Mouse (Mus musculus) left cerebral cortex, postnatal 4 days (tissue): ENCODE results near the gene Myl12a. TPM values are rescaled to one million over a fixed set of nuclear protein-coding genes. Genes with fewer than 3 reads are reported as not detected.
"Not testable (repeated sequence)": the region's sequence is repeated elsewhere in the genome, so short reads cannot be mapped to it uniquely, and the experiment has no call there.

ENCODE experiments used
- DNase-seq: peaks from one replicate; pipeline ENCODE4 v3.0.0-alpha.2; 2022
- intact Hi-C: fragments of 180-260 bp; cut with DNase I; formaldehyde crosslinking; loops from one replicate; pipeline ENCODE4 v1.15.1; 2025
- total RNA-seq, 2 experiments: library from RNA; stranded (reverse); gene quantifications; 2 replicates each; pipeline ENCODE4 v1.2.3; 2021

Myl12a gene
- total RNA-seq, 2 experiments from 2014 or later, result 43.7 to 53.6 TPM

DNA sequence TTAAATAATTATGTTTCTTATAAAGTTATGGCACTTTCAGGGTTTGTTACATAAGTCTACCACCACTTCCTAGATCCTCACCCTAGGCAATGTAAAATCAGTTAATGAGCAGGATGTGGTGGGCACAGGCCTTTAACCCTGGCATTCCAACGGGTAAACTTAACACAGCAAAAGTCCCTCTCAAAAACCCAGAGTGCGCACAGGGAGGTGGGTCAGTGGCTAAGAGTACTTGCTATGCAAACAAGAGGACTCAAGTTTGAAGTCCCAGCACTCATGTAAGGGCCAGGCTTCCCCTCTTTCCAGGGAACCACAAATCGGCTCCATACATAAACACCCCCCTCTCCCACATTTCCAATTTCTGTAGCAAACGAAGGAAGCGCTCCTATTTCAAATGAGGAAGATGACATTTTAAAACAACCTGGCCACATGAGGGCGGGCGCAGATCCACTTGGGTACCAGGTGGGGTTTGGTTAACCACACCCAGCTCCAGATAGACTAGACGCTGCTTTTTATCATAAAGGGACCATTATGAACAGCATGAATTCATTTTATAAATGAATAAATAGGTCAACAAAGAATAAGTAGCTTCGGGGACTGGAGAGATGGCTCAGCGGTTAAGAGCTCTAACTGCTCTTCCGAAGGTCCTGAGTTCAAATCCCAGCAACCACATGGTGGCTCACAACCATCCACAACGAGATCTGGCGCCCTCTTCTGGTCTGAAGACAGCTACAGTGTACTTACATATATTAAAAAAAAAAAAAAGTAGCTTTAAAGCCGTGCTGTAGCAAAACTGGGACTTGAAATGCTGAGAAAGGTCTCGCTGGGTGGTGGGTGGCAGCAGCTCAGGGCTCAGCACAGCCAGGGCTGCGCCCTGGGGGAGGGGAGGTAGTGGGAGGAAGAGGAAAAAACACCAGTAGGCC, 10.7 kb downstream of the Myl12a start:
- DNase-seq, result no peak

GRCm38 (mm10) chr17:70990403-70991303, 12.0 kb downstream of the Myl12a start:
- DNase-seq, result peak; percentile 77
- intact Hi-C loops, result no loop called here

More for the DNA sequence above, 10.7 kb downstream of the Myl12a start:
- intact Hi-C loops, result no loop called here

- no peak for DNase-seq
- intact Hi-C loops, result no loop called here
Measured at GRCm38 (mm10) chr17:70989991-70990390, 12.7 kb downstream of the Myl12a start.

- no peak for DNase-seq
- intact Hi-C loops, result no loop called here
Measured at GRCm38 (mm10) chr17:70989430-70989829, 13.2 kb downstream of the Myl12a start.

DNA sequence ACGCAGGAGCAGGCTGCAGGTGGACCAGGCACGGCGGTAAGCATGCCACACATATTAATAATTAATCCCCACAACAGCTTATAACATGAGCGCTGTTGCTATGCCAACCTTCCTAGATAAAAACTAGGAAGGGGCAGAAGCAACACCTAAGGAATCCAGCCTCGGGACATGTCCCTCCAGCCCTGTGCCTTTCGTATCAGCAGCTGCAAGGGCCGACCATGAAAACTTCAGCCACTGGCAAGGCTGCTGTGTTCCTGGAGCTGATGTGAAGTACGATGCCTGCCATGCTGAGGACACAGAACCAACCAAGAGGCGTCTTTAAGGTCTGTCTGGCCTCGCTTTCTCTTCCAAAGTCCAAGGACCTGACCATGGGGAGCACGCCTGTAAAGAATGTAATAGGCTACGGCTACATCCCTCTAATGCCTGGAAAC, 14.3 kb downstream of the Myl12a start:
- no peak for DNase-seq

DNA sequence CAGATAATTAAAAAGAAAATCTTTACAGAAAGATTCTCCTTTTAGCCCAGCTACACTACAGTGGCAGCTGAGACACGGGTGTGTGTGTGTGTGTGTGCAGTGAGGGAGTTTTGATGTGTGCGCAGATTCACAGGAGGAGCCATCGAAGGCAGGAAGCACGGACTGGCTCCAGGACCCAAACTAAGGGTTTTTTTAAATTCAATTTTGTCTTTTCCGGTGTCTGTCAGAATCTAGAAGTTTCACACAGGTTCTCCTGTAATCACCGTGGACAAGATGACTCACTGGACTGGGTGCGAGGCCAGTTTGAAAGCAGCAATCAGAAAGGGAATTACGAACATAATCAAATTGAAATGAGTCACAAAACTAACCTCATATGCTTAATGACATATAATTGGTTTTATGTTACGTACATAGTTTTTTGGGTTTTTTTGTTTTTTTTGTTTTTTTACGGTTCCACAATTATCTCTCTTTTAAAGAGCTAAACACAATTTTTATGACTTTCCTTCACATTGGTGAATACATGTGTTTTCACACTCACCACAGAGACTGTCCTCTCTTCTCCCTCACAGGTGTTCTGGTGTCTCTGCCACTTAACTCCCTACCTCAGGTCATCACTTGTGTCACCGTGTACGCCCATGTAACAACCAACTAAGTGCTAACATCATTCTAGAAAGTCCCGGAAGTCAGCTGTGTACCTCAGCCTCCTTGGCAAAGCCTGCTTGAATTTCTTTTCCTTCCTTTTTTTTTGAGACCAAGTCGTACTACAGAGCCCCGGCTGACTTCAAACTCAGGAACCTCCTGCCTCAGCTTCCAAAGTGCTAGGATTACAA, 15.6 kb downstream of the Myl12a start:
- intact Hi-C loops, result no loop called here
- DNase-seq, result no peak

More for the DNA sequence above, 14.3 kb downstream of the Myl12a start:
- intact Hi-C loops, result no loop called here

- DNase-seq, result no peak
- intact Hi-C loops, result no loop called here
Measured at GRCm38 (mm10) chr17:70986355-70986740, 16.3 kb downstream of the Myl12a start.

GRCm38 (mm10) chr17:70985501-70986354, 16.9 kb downstream of the Myl12a start:
- intact Hi-C loops, result no loop called here
- DNase-seq, result no peak

DNA sequence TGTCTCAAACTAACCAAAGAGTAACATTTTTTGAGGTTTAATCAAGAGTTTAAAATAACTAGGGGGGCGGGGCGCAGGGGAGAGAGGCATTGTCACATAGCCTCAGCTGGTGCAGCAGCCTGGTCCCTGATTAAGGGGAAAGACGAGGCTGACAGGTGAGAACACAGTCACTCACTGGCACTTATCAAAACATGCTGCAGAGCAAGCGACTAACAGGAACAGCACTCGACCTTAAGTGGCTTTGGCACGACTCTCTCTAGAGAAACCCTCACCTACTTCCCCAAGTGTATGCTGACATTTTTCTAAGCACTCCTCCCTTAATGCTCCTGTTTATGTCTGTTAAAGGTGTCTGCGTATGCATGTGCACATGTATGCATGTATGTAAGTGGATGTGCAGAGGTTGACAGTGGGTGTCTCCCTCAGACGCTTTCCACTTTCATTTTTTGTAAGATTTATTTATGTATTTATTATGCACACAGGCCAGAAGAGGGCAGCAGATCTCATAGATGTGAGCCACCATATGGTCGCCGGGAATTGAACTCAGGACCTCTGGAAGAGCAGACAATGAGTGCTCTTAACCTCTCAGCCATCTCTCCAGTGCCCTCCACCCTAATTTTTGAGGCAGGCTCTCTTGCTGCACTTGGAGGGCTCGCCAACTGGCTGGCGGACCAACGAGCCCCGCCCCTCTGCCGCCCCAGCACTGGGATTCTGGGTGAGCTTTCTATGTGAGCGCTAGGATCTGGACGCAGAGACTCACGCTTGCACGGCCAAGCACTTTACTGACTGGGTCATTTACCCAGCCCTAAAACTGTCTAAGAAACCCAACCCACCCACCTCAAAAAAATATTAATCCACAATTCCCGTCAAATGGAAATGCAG, 23.1 kb downstream of the Myl12a start:
- no peak for DNase-seq
- intact Hi-C loops, result no loop called here

DNA sequence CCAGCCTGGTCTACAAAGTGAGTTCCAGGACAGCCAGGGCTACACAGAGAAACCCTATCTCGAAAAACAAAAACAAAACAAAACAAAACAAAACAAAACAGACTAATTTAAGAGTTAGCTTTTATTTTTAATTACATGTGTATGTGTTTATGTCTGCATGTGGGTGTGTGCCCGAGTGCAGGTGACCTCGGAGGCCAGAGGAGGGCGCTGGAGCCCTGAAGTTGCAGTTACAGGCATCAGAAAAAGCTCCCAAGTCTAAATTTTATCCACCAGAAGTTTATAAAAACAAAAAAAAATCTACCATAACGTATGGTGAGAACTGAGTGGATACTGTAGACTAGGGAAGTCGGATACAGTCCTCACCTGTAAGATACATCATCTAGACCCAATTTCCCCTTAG, 24.9 kb downstream of the Myl12a start:
- intact Hi-C loops, result no loop called here
- DNase-seq, result no peak

DNA sequence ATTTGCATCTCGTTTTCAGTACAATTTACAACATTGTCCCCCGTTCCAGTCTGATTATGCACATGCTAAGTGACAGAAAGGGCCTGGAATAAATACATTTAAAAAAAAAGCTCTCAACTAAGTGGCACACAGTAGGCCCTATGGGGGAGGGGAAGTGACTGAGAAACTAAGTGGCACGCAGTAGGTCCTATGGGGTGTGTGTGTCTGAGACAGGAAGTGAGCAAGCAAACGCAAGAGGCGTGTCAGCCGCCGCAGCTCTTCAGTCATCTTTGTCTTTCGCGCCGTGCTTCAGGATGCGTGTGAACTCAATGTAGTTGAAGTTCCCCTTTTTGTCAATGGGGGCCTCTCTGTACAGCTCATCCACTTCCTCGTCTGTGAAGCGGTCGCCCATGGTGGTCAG, 28.6 kb downstream of the Myl12a start:
- DNase-seq, intact Hi-C loops: not testable (repeated sequence)

DNA sequence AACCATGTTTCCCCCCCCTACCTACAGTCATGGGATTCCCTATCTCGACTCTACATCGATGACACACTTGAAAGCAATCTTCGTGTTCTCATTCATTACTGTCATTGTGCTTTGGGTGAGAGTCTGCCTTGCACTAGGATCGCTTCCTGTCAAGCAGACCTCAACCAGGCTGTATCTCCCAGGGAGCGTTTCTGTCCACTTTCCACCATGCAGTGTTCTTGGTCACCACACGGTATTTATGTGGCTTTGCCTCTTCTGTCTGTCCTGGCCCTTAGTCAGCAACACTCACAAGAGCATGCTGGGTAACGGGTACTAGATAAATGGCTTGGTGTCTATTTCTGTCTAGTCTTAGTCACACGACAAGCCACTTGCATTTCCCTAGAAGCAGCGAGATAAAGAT, 29.3 kb downstream of the Myl12a start:
- no peak for DNase-seq
- intact Hi-C loops, result no loop called here

DNA sequence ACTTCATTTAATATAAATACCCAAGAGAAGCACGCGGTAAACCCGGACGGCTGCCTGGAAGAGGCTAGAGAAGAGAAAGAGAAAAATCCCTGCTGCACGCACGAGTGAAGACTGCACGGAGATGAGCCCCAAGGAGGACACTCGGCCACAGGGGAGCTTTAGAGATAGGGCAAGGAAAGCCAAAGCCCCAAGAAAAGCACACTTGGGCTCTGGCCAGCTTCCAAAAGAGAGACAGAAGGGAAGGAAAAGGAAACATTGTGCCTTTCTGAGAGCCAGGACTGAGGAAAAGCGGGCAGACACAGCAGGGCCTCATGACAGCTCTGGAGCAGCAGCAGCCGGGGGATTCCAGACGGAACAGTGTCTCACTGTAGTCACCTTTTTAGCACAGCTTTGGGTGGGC, 31.5 kb downstream of the Myl12a start:
- intact Hi-C loops, result no loop called here
- peak; percentile 48 for DNase-seq

DNA sequence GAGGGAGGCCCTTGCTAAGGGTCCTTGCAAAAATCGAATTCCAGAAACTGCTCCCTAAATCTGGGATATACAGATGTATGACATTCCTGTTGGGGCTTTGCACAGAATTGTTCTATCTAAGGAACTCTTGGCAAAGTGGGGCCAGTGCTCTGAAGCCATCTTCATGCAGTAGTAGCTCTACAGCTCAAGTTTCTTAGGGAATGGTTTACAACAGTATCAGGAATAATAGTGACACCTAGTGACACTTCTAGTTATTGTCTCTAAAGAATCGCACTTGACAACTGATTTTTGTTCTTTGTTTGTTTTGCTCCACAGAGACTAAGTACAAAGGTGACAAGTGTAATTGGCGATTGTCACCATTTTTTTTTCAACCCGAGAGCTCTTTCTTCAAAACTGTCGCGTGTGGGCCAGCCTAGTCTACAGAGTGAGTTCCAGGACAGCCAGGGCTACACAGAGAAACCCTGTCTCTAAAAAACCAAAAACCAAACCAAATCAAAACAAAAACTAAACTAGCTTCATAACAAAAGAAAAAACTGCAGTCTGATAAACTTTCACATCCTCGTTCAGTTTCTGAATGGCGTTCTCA, 34.0 kb downstream of the Myl12a start:
- intact Hi-C loops, result loop anchor here (5.0 kb wide), 2 partner anchors 116 to 216 kb away; partner anchors contain the start of gene Tgif1
- no peak for DNase-seq

- DNase-seq, result no peak
- intact Hi-C loops, result loop anchor here (5.0 kb wide), 2 partner anchors 115 to 215 kb away; partner anchors contain the start of gene Tgif1
Measured at GRCm38 (mm10) chr17:70967646-70968045, 35.0 kb downstream of the Myl12a start.

GRCm38 (mm10) chr17:70967191-70967590, 35.5 kb downstream of the Myl12a start:
- intact Hi-C loops, result loop anchor here (5.0 kb wide), 2 partner anchors 115 to 215 kb away; partner anchors contain the start of gene Tgif1
- no peak for DNase-seq

DNA sequence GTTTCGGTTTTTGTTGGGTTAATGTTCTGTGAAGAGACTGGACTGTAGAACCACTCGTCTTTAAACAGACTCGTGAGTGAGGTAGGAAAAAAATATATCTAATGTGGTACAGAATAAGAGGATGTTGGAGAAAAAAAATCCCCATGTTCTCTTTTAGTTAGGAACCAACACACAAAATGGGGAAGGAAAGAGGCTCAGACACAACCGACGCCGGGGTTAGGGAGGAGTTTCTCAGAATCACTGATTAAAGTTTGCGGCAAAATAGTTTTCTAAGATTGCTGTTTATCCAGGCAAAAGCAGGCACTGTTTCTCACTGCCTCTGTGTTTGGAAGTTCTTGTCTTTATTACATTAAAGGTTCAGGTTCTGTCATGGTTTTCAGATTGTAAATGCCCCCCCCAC, 36.6 kb downstream of the Myl12a start:
- intact Hi-C loops, result loop anchor here (5.0 kb wide), 2 partner anchors 114 to 214 kb away; partner anchors contain the start of gene Tgif1
- DNase-seq, result no peak

DNA sequence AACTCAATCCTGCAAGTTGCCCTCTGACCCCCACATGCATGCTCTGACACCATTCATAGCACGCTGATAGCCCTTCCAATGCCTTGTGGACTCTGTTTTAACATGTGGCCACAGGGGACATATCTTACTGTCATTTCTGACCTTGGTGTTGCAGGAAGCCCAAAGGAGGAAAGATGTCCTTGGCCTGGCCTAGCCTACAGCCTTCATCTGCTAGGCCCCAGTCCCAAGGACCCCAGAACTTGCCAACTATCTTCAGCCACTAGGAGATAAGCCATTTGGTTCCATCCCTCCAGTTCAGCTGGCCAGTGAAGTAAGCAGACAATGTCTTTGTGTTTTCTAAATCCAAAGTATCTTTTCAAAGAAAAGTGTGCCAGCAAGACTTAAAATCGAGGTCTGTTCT, 37.4 kb downstream of the Myl12a start:
- no peak for DNase-seq
- intact Hi-C loops, result loop anchor here (5.0 kb wide), 2 partner anchors 113 to 213 kb away; partner anchors contain the start of gene Tgif1
